Mouse (Mus musculus) intestine, embryonic 15.5 days (tissue): Measurements from ENCODE around the gene Lysmd3. TPM values are rescaled to one million over a fixed set of nuclear protein-coding genes. Genes with fewer than 3 reads are reported as not detected.

Experiments used
- ATAC-seq: fragments of 200-750 bp; cut with Nextera tagmentation; 2 replicates; pipeline ENCODE4 v1.8.0; 2017; ENCODE audit warnings: moderate TSS enrichment, moderate library complexity
- H3K27ac ChIP-seq: fragments of 300-500 bp; sonication (generic); 2 replicates; pipeline ENCODE4 v1.5.1; 2015; ENCODE audit warnings: mild to moderate bottlenecking, inconsistent platforms
- H3K27me3 ChIP-seq: fragments of 300-500 bp; sonication (generic); replicated peaks from 2 replicates; pipeline ENCODE4 v1.6.1; 2015; ENCODE audit warnings: inconsistent platforms
- H3K36me3 ChIP-seq: fragments of 300-500 bp; sonication (generic); 2 replicates; pipeline ENCODE4 v1.6.1; 2015; ENCODE audit warnings: inconsistent platforms
- H3K4me1 ChIP-seq: fragments of 300-500 bp; sonication (generic); replicated peaks from 2 replicates; pipeline ENCODE4 v1.6.1; 2015; ENCODE audit warnings: inconsistent platforms
- H3K4me2 ChIP-seq: fragments of 300-500 bp; sonication (generic); replicated peaks from 2 replicates; pipeline ENCODE4 v1.6.1; 2015; ENCODE audit warnings: mild to moderate bottlenecking, inconsistent platforms
- H3K4me3 ChIP-seq: fragments of 300-500 bp; sonication (generic); replicated peaks from 2 replicates; pipeline ENCODE4 v1.5.1; 2015; ENCODE audit warnings: inconsistent platforms
- H3K9ac ChIP-seq: fragments of 300-500 bp; sonication (generic); 2 replicates; pipeline ENCODE4 v1.6.1; 2015; ENCODE audit warnings: inconsistent platforms
- H3K9me3 ChIP-seq: fragments of 300-500 bp; sonication (generic); 2 replicates; pipeline ENCODE4 v1.6.1; 2016; ENCODE audit warnings: inconsistent platforms
- WGBS: fragments of 180-500 bp; shearing (Covaris S2); methylation state at CpG from one replicate; pipeline ENCODE4 v1.1.7; 2015; 5-methylcytosine and 5-hydroxymethylcytosine counted together
- polyA plus RNA-seq: library from polyadenylated mRNA; unstranded; fragments of >200 nt; fragmentation: Nextera tagmentation; extraction: Ambion mirVana; gene quantifications from 2 replicates; pipeline ENCODE4 v1.2.1, GENCODE M21; 2015

Gene Lysmd3
- polyA plus RNA-seq, 1 experiment from 2014 or later = 25.2 TPM

- WGBS = 88% methylated on average over 3 of the region's 3 CpGs
- ATAC-seq = no peak
Measured at GRCm38 (mm10) chr13:81684884-81685283, 27.4 kb downstream of the Lysmd3 start.

GRCm38 (mm10) chr13:81689587-81689986 lies 32.1 kb downstream of the Lysmd3 start:
- H3K9me3 ChIP-seq = no peaks in the 10 kb centered on the region
- no peak overlapping the region for H3K4me2 ChIP-seq
- H3K27ac ChIP-seq = no peak overlapping the region
- no peak overlapping the region for H3K9ac ChIP-seq
- no peaks in the 10 kb centered on the region for H3K4me1 ChIP-seq
- 92% methylated on average over 3 of the region's 3 CpGs for WGBS
- no peak overlapping the region for H3K4me3 ChIP-seq
- no peaks in the 10 kb centered on the region for H3K27me3 ChIP-seq
- no peaks in the 10 kb centered on the region for H3K36me3 ChIP-seq
- no peak for ATAC-seq

More at GRCm38 (mm10) chr13:81684884-81685283, 27.4 kb downstream of the Lysmd3 start:
- H3K9me3 ChIP-seq = no peaks in the 10 kb centered on the region
- H3K4me1 ChIP-seq = no peaks in the 10 kb centered on the region
- H3K4me2 ChIP-seq = no peak overlapping the region
- no peak overlapping the region for H3K27ac ChIP-seq
- H3K27me3 ChIP-seq = no peaks in the 10 kb centered on the region
- H3K36me3 ChIP-seq = no peaks in the 10 kb centered on the region
- no peak overlapping the region for H3K4me3 ChIP-seq
- no peak overlapping the region for H3K9ac ChIP-seq

DNA sequence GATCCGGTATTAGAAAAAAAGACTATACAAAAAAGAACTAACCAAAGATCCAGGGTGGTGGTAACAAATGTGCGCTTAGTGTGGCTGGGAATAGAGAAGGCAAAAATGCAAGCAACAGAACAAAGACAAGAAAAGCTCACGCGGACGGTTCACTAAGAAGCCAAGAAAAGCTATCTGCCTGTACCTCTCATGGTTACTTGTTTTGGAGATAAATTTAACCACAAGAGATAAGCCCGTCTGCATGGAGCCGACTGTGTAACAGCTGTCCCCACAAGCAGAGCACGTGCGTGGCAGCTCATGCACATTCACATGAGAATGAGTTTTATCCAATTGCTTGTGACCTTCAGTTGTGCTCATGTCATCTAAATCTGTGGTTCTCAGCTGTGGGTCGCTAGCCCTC lies 33.0 kb downstream of the Lysmd3 start:
- H3K27me3 ChIP-seq = no peaks in the 10 kb centered on the region
- H3K4me3 ChIP-seq = no peak overlapping the region
- 68% methylated on average over 10 of the region's 10 CpGs for WGBS
- no peak overlapping the region for H3K4me2 ChIP-seq
- H3K4me1 ChIP-seq = no peaks in the 10 kb centered on the region
- no peak overlapping the region for H3K9ac ChIP-seq
- no peak for ATAC-seq
- H3K36me3 ChIP-seq = no peaks in the 10 kb centered on the region
- H3K9me3 ChIP-seq = no peaks in the 10 kb centered on the region
- H3K27ac ChIP-seq = no peak overlapping the region

DNA sequence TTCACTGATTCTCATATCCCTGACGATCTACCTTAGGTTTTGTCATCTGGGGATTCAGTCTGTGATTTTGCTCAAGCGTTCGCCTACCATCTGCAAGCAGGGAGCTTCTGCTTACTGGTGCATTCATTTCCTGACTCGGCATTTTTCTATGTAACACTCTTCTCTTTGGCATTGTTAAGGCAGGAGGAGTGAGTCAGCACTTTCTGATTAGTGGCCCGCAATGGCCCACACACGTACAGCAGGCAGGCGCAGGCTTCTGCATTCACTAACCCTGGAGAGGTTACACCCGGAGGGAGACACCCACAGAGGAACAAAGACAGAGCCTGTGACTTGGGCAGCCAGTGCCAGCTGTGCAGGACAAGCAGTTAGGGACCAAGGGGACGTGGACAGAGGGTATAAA lies 34.1 kb downstream of the Lysmd3 start:
- Histone ChIP-seq H3K9ac (no peak overlapping the region), H3K27me3 (no peaks in the 10 kb centered on the region), H3K27ac (no peak overlapping the region), H3K4me2 (no peak overlapping the region), H3K4me1 (no peaks in the 10 kb centered on the region), H3K4me3 (no peak overlapping the region), H3K36me3 (no peaks in the 10 kb centered on the region), H3K9me3 (no peaks in the 10 kb centered on the region)
- WGBS = 69% methylated on average over 9 of the region's 9 CpGs
- ATAC-seq = no peak; the same call in 1 of the 2 replicates

DNA sequence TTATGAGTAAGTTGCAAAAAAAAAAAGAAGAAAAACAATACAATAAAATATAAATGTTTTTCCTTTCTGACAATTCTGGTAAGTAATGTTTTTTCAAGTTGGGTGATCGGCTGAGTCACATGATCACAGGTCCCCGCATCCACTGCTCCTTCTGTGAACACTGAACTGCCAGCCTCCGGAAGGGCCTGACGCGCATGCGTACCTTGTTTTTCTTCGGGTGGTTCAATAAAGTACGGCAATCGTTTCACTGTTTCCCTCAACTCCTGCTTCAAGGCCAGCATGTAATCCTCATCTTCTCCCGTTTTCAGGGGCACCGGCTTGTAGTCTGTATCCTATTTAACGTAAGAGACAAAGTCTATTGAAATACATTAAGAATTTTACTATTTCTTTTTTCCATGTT lies 37.0 kb downstream of the Lysmd3 start:
- 94% methylated on average over 12 of the region's 12 CpGs for WGBS
- no peaks in the 10 kb centered on the region for H3K9me3 ChIP-seq
- no peak overlapping the region for H3K27ac ChIP-seq
- ATAC-seq = no peak
- no peak overlapping the region for H3K9ac ChIP-seq
- no peak overlapping the region for H3K4me2 ChIP-seq
- H3K4me3 ChIP-seq = no peak overlapping the region
- no peaks in the 10 kb centered on the region; the same call in 1 of the 2 replicates for H3K36me3 ChIP-seq
- H3K4me1 ChIP-seq = no peaks in the 10 kb centered on the region
- no peaks in the 10 kb centered on the region for H3K27me3 ChIP-seq

- no peak overlapping the region for H3K4me2 ChIP-seq
- no peaks in the 10 kb centered on the region; the same call in 1 of the 2 replicates for H3K36me3 ChIP-seq
- WGBS = 78% methylated on average over 7 of the region's 7 CpGs
- H3K9me3 ChIP-seq = no peaks in the 10 kb centered on the region
- no peak for ATAC-seq
- no peak overlapping the region for H3K9ac ChIP-seq
- no peaks in the 10 kb centered on the region for H3K27me3 ChIP-seq
- H3K4me3 ChIP-seq = no peak overlapping the region
- H3K27ac ChIP-seq = no peak overlapping the region
- no peaks in the 10 kb centered on the region for H3K4me1 ChIP-seq
Measured at GRCm38 (mm10) chr13:81703148-81703547, 45.7 kb downstream of the Lysmd3 start.

DNA sequence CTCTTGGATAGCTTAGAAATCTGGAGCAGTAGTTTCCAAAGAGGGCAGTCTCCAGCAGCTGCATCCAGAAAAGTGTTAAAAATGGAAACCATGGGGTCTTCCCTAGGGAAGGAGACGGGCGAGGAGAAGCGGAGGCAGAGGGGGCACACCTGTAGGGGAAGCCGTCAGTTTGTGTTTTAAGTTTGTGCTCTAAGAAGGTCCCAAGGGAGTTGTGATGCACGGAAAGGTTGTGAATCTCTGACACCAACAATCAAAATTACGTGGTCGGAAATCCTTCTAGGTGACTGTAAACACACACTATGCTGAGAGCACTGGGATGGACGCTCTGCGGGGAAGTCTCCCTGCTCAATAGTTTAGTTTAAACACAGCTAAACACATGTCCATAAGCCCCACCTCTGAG lies 46.2 kb downstream of the Lysmd3 start:
- no peaks in the 10 kb centered on the region for H3K27me3 ChIP-seq
- WGBS = 63% methylated on average over 9 of the region's 9 CpGs
- no peak overlapping the region for H3K27ac ChIP-seq
- H3K4me2 ChIP-seq = no peak overlapping the region
- ATAC-seq = no peak
- H3K9ac ChIP-seq = no peak overlapping the region
- no peaks in the 10 kb centered on the region for H3K9me3 ChIP-seq
- no peak overlapping the region for H3K4me3 ChIP-seq
- H3K4me1 ChIP-seq = no peaks in the 10 kb centered on the region
- H3K36me3 ChIP-seq = no peaks in the 10 kb centered on the region

GRCm38 (mm10) chr13:81706311-81706710 lies 48.8 kb downstream of the Lysmd3 start:
- Histone ChIP-seq H3K9ac (no peak overlapping the region), H3K4me2 (no peak overlapping the region), H3K36me3 (no peaks in the 10 kb centered on the region), H3K27me3 (no peaks in the 10 kb centered on the region), H3K4me3 (no peak overlapping the region), H3K27ac (no peak overlapping the region), H3K9me3 (no peaks in the 10 kb centered on the region), H3K4me1 (no peaks in the 10 kb centered on the region)
- WGBS = 91% methylated on average over 5 of the region's 5 CpGs
- no peak for ATAC-seq

- H3K27me3 ChIP-seq = no peaks in the 10 kb centered on the region
- no peak for ATAC-seq
- no peak overlapping the region for H3K27ac ChIP-seq
- H3K4me2 ChIP-seq = peak overlapping the region; percentile 98
- H3K4me3 ChIP-seq = peak overlapping the region; percentile 87
- 0 out of 2 replicates have a peak, but pooled peaks cover 3% of the 10 kb centered on the region for H3K4me1 ChIP-seq
- H3K36me3 ChIP-seq = no peaks in the 10 kb centered on the region
- H3K9me3 ChIP-seq = no peaks in the 10 kb centered on the region
- WGBS = 38% methylated on average over 4 of the region's 4 CpGs
- no peak overlapping the region for H3K9ac ChIP-seq
Measured at GRCm38 (mm10) chr13:81709805-81710204, 52.3 kb downstream of the Lysmd3 start.

DNA sequence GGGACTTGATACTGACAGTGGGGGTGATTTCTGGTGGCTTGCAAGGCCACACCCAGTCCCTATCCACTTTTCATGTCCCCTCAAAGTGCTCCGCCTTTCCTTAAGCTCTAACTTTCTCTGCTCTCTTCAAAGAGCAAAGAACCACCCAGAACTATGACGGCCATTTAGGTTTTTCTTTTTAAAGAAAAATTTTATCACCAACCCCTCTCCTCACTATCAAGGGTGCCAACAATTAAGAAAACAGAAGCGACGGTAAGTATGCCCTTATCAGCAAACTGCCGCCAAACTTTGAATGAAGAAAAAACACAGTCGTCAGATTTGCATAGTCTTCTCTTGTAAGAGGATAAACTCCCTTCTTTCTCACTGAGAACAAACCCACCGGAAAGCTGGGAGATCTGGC lies 52.8 kb downstream of the Lysmd3 start:
- H3K9ac ChIP-seq = peak overlapping the region; percentile 72
- H3K27ac ChIP-seq = peak overlapping the region; percentile 95; the same call in 1 of the 2 replicates
- peak overlapping the region; percentile 98 for H3K4me2 ChIP-seq
- no peak for ATAC-seq
- no peaks in the 10 kb centered on the region for H3K27me3 ChIP-seq
- no peaks in the 10 kb centered on the region for H3K36me3 ChIP-seq
- peak overlapping the region; percentile 87 for H3K4me3 ChIP-seq
- 0 out of 2 replicates have a peak, but pooled peaks cover 3% of the 10 kb centered on the region for H3K4me1 ChIP-seq
- WGBS = 1% methylated on average over 7 of the region's 7 CpGs
- no peaks in the 10 kb centered on the region for H3K9me3 ChIP-seq

DNA sequence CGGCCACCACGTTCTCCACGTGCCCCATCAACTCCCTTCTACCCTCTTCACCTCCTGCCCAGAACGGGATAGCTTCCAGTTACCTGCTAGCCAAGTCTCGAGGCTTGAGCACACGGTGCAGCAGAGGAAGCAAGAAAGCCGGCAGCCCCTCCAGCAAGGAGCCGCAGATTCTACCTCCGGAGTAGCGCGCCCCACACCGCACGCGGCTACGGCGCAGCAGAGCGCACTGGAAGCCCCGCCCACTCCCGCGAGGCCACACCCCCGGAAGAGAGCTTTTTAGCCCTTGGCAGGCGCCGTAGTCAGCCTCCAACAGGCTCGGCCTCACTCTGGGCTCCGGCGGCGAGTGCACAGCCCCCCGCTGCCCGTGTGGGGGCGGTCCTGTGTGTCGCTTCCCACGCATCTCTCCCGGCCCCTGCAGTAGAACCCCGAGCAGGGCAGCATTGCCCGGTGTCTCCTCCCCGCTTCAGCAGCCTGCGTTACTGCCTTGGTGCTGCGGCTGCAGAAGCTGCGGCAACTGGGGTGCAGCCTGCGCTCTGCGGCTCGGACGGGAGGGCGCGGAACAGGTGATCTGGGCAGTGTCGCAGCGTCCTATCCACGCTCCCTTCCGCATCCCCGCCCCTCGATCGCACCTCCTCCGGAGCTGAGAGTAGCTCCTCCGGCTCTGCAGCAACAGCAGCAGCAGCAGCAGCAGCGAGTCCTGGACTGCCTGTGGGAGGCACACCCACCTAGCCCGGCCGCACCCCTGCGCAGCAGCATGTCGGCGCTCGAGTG lies 53.5 kb downstream of the Lysmd3 start, which contains the start of the genes Polr3g and Mblac2:
Polr3g (minus strand) TSS at position 239 of the 771 bp plus-strand sequence.
Mblac2 (plus strand) TSS at position 567 of the 771 bp plus-strand sequence.
- WGBS = under 1% methylated on average over 61 of the region's 61 CpGs
- ATAC-seq = peak; percentile 97
- Histone ChIP-seq H3K27ac (peak within 1 kb of the TSS; percentile 95), H3K27me3 (no peaks in the 10 kb centered on the region), H3K4me1 (0 out of 2 replicates have a peak, but pooled peaks cover 3% of the 10 kb centered on the region), H3K9me3 (no peaks in the 10 kb centered on the region), H3K4me2 (peak within 1 kb of the TSS; percentile 98), H3K9ac (peak within 1 kb of the TSS; percentile 72), H3K36me3 (no peaks in the 10 kb centered on the region), H3K4me3 (peak within 1 kb of the TSS; percentile 87)

DNA sequence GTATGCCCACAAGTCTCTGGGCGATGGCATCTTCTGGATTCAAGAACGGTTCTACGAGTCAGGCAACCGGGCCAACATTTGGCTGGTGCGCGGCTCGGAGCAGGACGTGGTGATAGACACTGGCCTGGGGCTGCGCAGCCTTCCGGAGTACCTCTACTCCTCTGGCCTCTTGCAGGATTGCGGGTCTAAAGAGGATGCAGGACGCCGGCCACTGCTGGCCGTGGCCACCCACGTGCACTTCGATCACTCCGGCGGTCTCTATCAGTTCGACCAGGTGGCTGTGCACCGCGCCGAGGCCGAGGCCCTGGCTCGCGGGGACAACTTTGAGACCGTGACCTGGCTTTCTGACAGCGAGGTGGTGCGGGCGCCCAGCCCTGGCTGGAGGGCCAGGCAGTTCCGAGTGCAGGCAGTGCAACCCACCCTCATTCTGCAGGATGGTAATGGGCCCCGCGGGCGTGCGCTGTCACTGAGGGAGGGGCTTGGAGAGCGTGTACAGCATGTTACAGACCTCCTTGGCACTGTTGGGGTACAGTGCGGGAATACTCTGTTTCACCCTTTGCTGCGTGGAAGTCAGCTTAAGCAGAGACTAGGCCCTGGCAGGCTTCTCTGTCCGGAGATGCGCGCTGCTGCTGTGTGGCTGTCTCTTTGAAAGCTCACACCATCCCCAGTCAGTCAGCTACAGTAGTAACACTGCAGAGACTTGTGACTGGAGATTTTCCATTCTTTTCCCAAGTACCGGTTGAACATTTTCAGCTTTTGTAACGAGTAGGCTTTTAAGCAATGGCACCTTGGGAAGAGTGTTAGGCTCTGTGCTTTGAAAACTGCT lies 54.3 kb downstream of the Lysmd3 start:
- Histone ChIP-seq H3K36me3 (no peaks in the 10 kb centered on the region), H3K9ac (peak overlapping the region; percentile 72), H3K27me3 (no peaks in the 10 kb centered on the region), H3K4me2 (peak overlapping the region; percentile 98), H3K4me1 (0 out of 2 replicates have a peak, but pooled peaks cover 3% of the 10 kb centered on the region), H3K27ac (peak overlapping the region; percentile 95), H3K4me3 (peak overlapping the region; percentile 87), H3K9me3 (no peaks in the 10 kb centered on the region)
- ATAC-seq = peak; percentile 52
- WGBS = under 1% methylated on average over 42 of the region's 42 CpGs
